Mouse (Mus musculus) liver, embryonic 13.5 days (tissue): ENCODE measurements at regions not wholly inside any gene's neighbourhood (a gene's known extent, or its start where the extent isn't known, plus 50 kb on each side); places are given as distances from the start of the nearest gene placed in this dataset.

Experiments
- ATAC-seq: fragments of 200-750 bp; cut with Nextera tagmentation; 2 replicates; pipeline ENCODE4 v1.8.0; 2017; ENCODE audit warnings: low read depth, mild to moderate bottlenecking, moderate number of reproducible peaks, moderate library complexity
- DNase-seq: peaks from one replicate; pipeline ENCODE4 v3.0.0; 2022
- H3K27ac ChIP-seq: fragments of 300-500 bp; sonication (generic); 2 replicates; pipeline ENCODE4 v1.5.1; 2015; ENCODE audit warnings: moderate library complexity, mild to moderate bottlenecking, inconsistent platforms
- H3K27me3 ChIP-seq: fragments of 300-500 bp; sonication (generic); 2 replicates; pipeline ENCODE4 v1.6.1; 2015; ENCODE audit warnings: mild to moderate bottlenecking, inconsistent platforms
- H3K36me3 ChIP-seq: fragments of 300-500 bp; sonication (generic); 2 replicates; pipeline ENCODE4 v1.6.1; 2015; ENCODE audit warnings: mild to moderate bottlenecking, inconsistent platforms
- H3K4me1 ChIP-seq: fragments of 300-500 bp; sonication (generic); replicated peaks from 2 replicates; pipeline ENCODE4 v1.6.1; 2015; ENCODE audit warnings: inconsistent platforms
- H3K4me2 ChIP-seq: fragments of 300-500 bp; sonication (generic); 2 replicates; pipeline ENCODE4 v1.6.1; 2015; ENCODE audit warnings: inconsistent platforms, mild to moderate bottlenecking, moderate library complexity
- H3K4me3 ChIP-seq: fragments of 300-500 bp; sonication (generic); replicated peaks from 2 replicates; pipeline ENCODE4 v1.5.1; 2015; ENCODE audit warnings: mild to moderate bottlenecking, inconsistent platforms
- H3K9ac ChIP-seq: fragments of 300-500 bp; sonication (generic); 2 replicates; pipeline ENCODE4 v1.6.1; 2015; ENCODE audit warnings: mild to moderate bottlenecking, inconsistent platforms
- H3K9me3 ChIP-seq: fragments of 300-500 bp; sonication (generic); replicated peaks from 2 replicates; pipeline ENCODE4 v1.6.1; 2016; ENCODE audit warnings: inconsistent platforms
- WGBS: fragments of 180-500 bp; shearing (Covaris S2); methylation state at CpG from one replicate; pipeline ENCODE4 v1.1.7; 2015; ENCODE audit not compliant: insufficient replicate concordance; 5-methylcytosine and 5-hydroxymethylcytosine counted together

DNA sequence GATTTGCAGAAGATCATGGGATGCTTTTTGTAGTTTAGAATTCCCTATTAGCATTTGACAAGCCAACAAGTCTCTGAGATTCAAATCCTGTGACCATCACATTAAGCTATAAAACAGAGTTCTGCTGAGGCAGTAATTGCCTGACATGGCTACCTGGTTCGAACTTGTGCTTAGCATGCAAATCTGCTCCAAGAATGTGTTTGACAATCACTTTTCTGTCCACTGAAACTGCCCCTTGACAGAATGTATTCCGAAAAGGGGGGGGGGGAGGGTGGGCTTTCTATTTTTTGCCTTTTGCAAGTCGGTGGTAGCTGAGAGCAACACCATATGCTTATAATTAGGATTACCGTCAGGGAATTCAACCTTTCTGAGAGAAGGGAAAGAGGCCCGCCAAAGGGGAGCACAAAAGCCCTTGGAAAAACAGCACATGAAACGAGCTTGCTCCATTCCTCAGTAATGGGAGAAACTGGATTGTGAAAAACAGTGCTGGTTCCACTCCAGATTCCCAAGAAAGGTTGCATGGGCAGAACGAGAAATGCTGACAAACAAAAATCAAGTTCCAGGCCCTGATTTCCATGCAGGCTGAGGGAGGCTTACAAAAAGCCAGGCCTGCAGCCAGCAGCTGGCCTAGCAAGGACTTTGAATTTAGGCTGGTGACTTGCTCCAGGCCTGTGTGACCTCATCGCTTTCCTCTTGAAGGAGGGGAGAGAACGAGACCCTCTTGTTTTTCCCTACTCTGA lies 176.1 kb upstream of the Ldb2 start:
- H3K4me2 ChIP-seq, result no peak overlapping the region
- ATAC-seq (no peak), DNase-seq (no peak)
- H3K27me3 ChIP-seq, result no peaks in the 10 kb centered on the region
- H3K9me3 ChIP-seq, result no peaks in the 10 kb centered on the region
- H3K4me3 ChIP-seq, result no peak overlapping the region
- H3K9ac ChIP-seq, result no peak overlapping the region
- WGBS, result 55% methylated on average over 9 of the region's 9 CpGs
- no peak overlapping the region for H3K27ac ChIP-seq
- no peaks in the 10 kb centered on the region for H3K36me3 ChIP-seq
- no peaks in the 10 kb centered on the region for H3K4me1 ChIP-seq

DNA sequence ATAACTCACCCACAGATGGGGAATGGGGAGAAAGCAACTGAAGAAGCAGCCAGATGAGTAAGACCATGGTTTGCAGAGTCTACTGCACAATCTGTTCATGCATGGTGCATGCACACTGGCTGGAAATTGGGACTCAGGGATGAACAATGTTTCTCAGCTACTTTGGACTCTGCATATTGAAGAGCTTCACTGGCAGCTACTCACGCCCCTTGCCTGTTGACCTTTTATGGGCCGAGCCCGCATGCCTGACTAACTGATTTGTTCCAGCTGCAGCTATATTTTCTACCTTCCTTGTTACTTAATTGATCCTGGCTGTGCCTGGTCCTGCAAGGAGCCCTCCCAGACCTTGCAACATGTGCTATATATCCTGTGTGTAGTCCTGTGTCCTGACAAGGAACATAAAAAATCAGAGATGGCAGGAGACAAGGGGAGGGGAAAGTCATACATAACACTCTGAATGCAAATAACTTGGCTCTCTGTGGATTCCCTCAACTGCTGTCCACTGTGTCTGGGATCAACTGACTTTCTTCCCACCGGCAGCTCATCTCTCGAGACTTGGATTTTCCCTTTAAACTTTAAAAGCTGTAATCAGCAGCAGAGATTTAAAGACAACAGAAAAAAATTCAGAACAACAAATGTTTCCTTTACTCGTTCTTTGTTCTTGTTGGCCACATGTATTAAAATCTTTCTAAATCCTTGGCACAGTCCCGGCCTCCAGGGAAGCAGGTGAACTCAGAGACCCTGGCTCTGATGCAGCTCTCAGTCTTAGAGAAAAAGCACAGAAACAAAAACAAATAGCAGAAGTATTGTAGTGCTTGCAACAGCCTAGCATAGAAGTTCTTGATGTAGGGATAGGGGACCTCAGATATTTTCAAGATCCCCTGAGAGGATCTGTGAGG lies 143.8 kb upstream of the Ldb2 start:
- Histone ChIP-seq H3K9me3 (no peaks in the 10 kb centered on the region), H3K9ac (no peak overlapping the region), H3K27me3 (no peaks in the 10 kb centered on the region), H3K36me3 (no peaks in the 10 kb centered on the region), H3K4me2 (no peak overlapping the region), H3K4me3 (no peak overlapping the region), H3K4me1 (no peaks in the 10 kb centered on the region), H3K27ac (no peak overlapping the region)
- DNase-seq (no peak), ATAC-seq (no peak)
- 61% methylated on average over 7 of the region's 7 CpGs for WGBS

DNA sequence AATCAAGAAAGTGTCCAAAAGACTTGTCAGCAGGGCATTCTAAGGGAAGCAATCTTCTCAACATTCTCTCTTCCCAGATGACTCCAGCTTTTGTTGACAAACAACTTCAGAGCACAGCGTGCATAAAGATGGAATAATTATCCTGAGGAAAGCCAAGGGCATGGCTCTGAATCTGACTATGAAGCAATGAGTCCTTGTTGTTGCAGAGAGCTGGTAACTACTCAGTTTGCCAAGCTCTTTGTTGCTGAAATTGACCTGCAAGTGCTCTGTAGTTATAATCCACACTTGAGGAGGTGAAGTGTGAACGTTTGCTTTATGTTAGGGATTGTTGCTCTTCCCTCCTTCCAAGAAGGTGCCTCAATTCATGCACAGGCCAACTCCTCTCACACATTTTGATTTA lies 143.1 kb upstream of the Ldb2 start:
- Histone ChIP-seq H3K9ac (no peak overlapping the region), H3K27ac (no peak overlapping the region), H3K9me3 (no peaks in the 10 kb centered on the region), H3K36me3 (no peaks in the 10 kb centered on the region), H3K4me3 (no peak overlapping the region), H3K27me3 (no peaks in the 10 kb centered on the region), H3K4me1 (no peaks in the 10 kb centered on the region), H3K4me2 (no peak overlapping the region)
- 50% methylated on average over 2 of the region's 2 CpGs for WGBS
- ATAC-seq (no peak), DNase-seq (no peak)

- no peak overlapping the region for H3K4me3 ChIP-seq
- 42% methylated on average over 2 of the region's 2 CpGs for WGBS
- no peaks in the 10 kb centered on the region for H3K36me3 ChIP-seq
- H3K27me3 ChIP-seq, result no peaks in the 10 kb centered on the region
- H3K4me1 ChIP-seq, result no peaks in the 10 kb centered on the region
- no peak for DNase-seq
- no peak for ATAC-seq
- H3K27ac ChIP-seq, result no peak overlapping the region
- no peaks in the 10 kb centered on the region for H3K9me3 ChIP-seq
- H3K4me2 ChIP-seq, result no peak overlapping the region
- H3K9ac ChIP-seq, result no peak overlapping the region
Measured at GRCm38 (mm10) chr5:44925476-44925875, 126.0 kb upstream of the Ldb2 start.

DNA sequence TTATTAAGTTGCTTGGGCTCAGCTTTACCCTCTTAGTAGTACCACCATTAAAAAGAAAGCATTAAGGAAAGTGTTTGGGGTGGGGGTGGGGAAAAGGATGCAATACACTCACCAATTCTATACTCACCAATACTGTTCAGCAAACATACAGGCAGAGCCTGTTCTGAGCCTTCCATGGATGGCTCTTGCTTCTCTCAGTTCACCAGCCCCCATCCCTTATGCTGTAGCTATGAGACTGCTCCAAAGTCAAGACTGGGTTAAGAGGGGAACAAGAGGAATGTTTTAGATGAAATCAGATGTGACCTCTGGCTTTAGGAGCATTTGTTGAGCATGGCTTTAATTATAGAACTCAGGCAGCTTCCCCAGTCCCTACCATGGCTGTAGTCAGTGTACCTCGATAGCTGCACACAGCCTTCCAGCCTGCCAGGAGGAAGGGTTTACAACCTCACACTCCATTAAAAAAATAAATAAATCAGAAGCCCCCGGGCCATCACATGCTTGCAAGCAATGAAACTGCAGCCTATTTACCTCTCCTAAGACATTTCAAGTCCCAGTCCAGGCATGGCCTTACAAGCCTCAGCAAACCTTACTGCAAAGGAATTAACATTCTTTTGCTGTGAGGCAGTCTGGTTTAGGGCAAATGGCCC lies 122.8 kb upstream of the Ldb2 start:
- Histone ChIP-seq H3K4me2 (no peak overlapping the region), H3K4me1 (no peaks in the 10 kb centered on the region)
- 33% methylated on average over 2 of the region's 2 CpGs for WGBS

GRCm38 (mm10) chr5:44917816-44918213 lies 118.3 kb upstream of the Ldb2 start:
- H3K27me3 ChIP-seq, result no peaks in the 10 kb centered on the region
- no peak overlapping the region for H3K27ac ChIP-seq
- H3K4me3 ChIP-seq, result no peak overlapping the region
- 66% methylated on average over 6 of the region's 6 CpGs for WGBS
- ATAC-seq, result no peak
- H3K4me1 ChIP-seq, result no peaks in the 10 kb centered on the region
- H3K9ac ChIP-seq, result no peak overlapping the region
- H3K9me3 ChIP-seq, result no peaks in the 10 kb centered on the region
- no peak for DNase-seq
- H3K4me2 ChIP-seq, result no peak overlapping the region
- H3K36me3 ChIP-seq, result no peaks in the 10 kb centered on the region

More for the DNA sequence above, 122.8 kb upstream of the Ldb2 start:
- no peak for ATAC-seq
- Histone ChIP-seq H3K36me3 (no peaks in the 10 kb centered on the region), H3K9ac (no peak overlapping the region), H3K27ac (no peak overlapping the region), H3K27me3 (no peaks in the 10 kb centered on the region), H3K9me3 (no peaks in the 10 kb centered on the region), H3K4me3 (no peak overlapping the region)
- no peak for DNase-seq

DNA sequence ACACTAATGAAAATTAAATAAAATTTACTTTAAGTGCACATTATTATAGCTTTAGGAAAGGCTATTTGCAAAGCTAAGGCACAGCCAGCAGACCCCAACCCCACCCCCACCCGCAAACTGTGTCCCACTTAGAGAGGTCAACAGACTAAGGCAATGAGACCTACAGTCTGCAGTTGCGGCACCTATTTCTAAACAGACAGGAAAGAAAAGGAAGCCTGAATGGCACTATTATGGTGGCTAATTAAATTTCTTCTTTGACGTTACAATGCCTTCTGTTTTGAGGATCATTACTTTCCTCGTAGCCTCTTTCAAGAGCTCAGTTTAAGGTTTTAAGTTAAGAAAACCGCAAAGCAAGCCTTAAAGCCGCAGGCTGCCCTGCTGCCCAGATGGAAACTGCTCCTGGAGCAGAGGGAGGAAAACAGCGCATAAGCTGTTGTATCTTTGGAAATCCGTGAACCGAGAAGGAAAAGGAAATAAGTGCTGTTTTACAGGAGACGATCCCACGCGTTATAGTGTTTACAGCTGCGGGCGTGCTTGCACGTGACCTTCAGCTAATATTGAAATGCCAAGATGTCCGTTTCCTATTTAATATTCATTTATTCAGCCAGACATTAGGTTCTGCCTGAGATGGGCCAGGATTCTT lies 117.8 kb upstream of the Ldb2 start:
- no peak for ATAC-seq
- H3K27ac ChIP-seq, result no peak overlapping the region
- no peak overlapping the region for H3K4me3 ChIP-seq
- H3K4me1 ChIP-seq, result no peaks in the 10 kb centered on the region
- no peak overlapping the region for H3K9ac ChIP-seq
- no peaks in the 10 kb centered on the region for H3K36me3 ChIP-seq
- H3K27me3 ChIP-seq, result no peaks in the 10 kb centered on the region
- no peak overlapping the region for H3K4me2 ChIP-seq
- 58% methylated on average over 16 of the region's 16 CpGs for WGBS
- DNase-seq, result no peak
- H3K9me3 ChIP-seq, result no peaks in the 10 kb centered on the region

DNA sequence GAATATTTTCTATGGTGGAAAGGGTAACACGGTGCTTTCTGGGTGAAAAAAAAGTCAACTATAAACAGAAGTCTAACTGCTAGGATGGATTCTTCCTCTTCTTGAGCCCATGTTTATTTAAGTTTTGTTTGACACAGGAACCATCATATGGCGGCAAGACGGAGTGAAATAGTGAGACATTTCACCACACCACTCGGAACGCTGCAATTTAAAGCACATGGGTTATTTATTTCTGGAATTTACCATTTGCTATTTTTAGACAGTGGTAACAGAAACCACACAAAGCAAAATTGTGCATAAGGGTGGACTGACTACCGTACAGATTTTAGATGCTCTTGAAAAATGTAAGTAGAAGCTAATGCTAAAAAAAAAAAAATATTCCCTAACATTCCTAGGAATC lies 103.1 kb upstream of the Ldb2 start:
- H3K27me3 ChIP-seq, result no peaks in the 10 kb centered on the region
- DNase-seq, result no peak
- 56% methylated on average over 6 of the region's 6 CpGs for WGBS

GRCm38 (mm10) chr5:44886566-44887070 lies 87.1 kb upstream of the Ldb2 start:
- no peak overlapping the region for H3K4me3 ChIP-seq
- no peaks in the 10 kb centered on the region for H3K4me1 ChIP-seq
- H3K36me3 ChIP-seq, result no peaks in the 10 kb centered on the region
- 54% methylated on average over 4 of the region's 4 CpGs for WGBS
- no peaks in the 10 kb centered on the region for H3K27me3 ChIP-seq
- H3K9me3 ChIP-seq, result no peaks in the 10 kb centered on the region
- ATAC-seq (no peak), DNase-seq (no peak)
- H3K27ac ChIP-seq, result no peak overlapping the region
- H3K9ac ChIP-seq, result no peak overlapping the region
- no peak overlapping the region for H3K4me2 ChIP-seq

More for the DNA sequence above, 103.1 kb upstream of the Ldb2 start:
- Histone ChIP-seq H3K9me3 (no peaks in the 10 kb centered on the region), H3K4me1 (no peaks in the 10 kb centered on the region), H3K4me2 (no peak overlapping the region), H3K9ac (no peak overlapping the region), H3K36me3 (no peaks in the 10 kb centered on the region), H3K27ac (no peak overlapping the region), H3K4me3 (no peak overlapping the region)
- ATAC-seq, result no peak

- Histone ChIP-seq H3K9me3 (no peaks in the 10 kb centered on the region), H3K4me3 (no peak overlapping the region), H3K4me1 (no peaks in the 10 kb centered on the region), H3K4me2 (no peak overlapping the region), H3K27me3 (no peaks in the 10 kb centered on the region), H3K36me3 (no peaks in the 10 kb centered on the region), H3K27ac (no peak overlapping the region), H3K9ac (no peak overlapping the region)
- no peak for DNase-seq
- ATAC-seq, result no peak
- 54% methylated on average over 3 of the region's 3 CpGs for WGBS
Measured at GRCm38 (mm10) chr5:44876946-44877345, 77.5 kb upstream of the Ldb2 start.

DNA sequence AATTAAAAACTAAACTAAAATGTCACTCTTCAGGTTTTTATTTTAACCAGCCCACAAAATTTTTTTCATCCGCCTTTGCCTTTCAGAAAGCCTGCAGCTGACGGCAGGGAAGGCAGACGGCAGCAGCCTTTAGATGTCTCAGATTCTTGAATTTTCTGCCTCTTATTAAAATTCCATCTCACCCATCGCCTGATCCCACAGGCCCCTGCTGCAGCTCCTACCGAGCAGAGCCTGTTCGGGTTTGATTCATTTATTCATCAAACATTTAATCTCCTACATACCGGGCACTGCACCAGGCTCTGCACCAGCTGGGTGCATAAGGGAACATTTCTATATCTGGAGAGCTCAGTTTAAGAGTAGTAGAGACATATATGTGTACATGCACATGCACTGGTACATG lies 72.8 kb upstream of the Ldb2 start:
- WGBS, result 67% methylated on average over 7 of the region's 7 CpGs
- no peak overlapping the region for H3K4me3 ChIP-seq
- no peak for DNase-seq
- H3K9ac ChIP-seq, result no peak overlapping the region
- H3K4me2 ChIP-seq, result no peak overlapping the region
- H3K27ac ChIP-seq, result no peak overlapping the region
- no peaks in the 10 kb centered on the region for H3K9me3 ChIP-seq
- no peaks in the 10 kb centered on the region for H3K4me1 ChIP-seq
- no peaks in the 10 kb centered on the region for H3K27me3 ChIP-seq
- H3K36me3 ChIP-seq, result no peaks in the 10 kb centered on the region
- no peak for ATAC-seq
